Mouse (Mus musculus) liver, adult (tissue): ENCODE data around the gene Arl3.
A peak's percentile ranks its signal among the peaks of the same experiment; 100 is the strongest.

Source experiments
- GATA4 ChIP-seq: IDR thresholded peaks from 2 replicates; pipeline ENCODE4 v1.6.1; 2014; ENCODE audit warnings: mild to moderate bottlenecking, low read length; ENCODE audit not compliant: insufficient replicate concordance

Arl3 gene

GRCm38 (mm10) chr19:46530449-46530990 lies 42.5 kb downstream of the Arl3 start:
- no peak for TF ChIP-seq GATA4

GRCm38 (mm10) chr19:46529601-46530448 lies 43.2 kb downstream of the Arl3 start:
- TF ChIP-seq GATA4: no peak

GRCm38 (mm10) chr19:46528529-46529213 lies 44.3 kb downstream of the Arl3 start:
- no peak for TF ChIP-seq GATA4

GRCm38 (mm10) chr19:46527632-46528528 lies 45.1 kb downstream of the Arl3 start:
- TF ChIP-seq GATA4: no peak

- no peak for TF ChIP-seq GATA4
Measured at GRCm38 (mm10) chr19:46525691-46526631, 47.0 kb downstream of the Arl3 start.

GRCm38 (mm10) chr19:46524601-46525321 lies 48.2 kb downstream of the Arl3 start:
- TF ChIP-seq GATA4: 0 out of 2 replicates have a peak, but pooled peaks have one; percentile 20

- TF ChIP-seq GATA4: no peak
Measured at GRCm38 (mm10) chr19:46524152-46524544, 48.9 kb downstream of the Arl3 start.

- no peak for TF ChIP-seq GATA4
Measured at GRCm38 (mm10) chr19:46523480-46524151, 49.4 kb downstream of the Arl3 start.

- TF ChIP-seq GATA4: no peak
Measured at GRCm38 (mm10) chr19:46523131-46523479, 49.9 kb downstream of the Arl3 start.

- TF ChIP-seq GATA4: no peak
Measured at GRCm38 (mm10) chr19:46522433-46523044, 50.5 kb downstream of the Arl3 start.

- no peak for TF ChIP-seq GATA4
Measured at GRCm38 (mm10) chr19:46521698-46522097, 51.3 kb downstream of the Arl3 start.

GRCm38 (mm10) chr19:46518828-46519621 lies 54.0 kb downstream of the Arl3 start:
- TF ChIP-seq GATA4: no peak
